Mouse (Mus musculus): ENCODE measurements around the gene Olfr798.

Gene Olfr798

GRCm38 (mm10) chr10:129627834-129628233, at the start of gene Olfr798:
Gene Olfr798 (minus strand): TSS chr10:129627934.
- DNase-seq, result no peak

- no peak for DNase-seq
Measured at GRCm38 (mm10) chr10:129673765-129674164, 46.0 kb upstream of the Olfr798 start, which contains the start of gene Olfr801. Gene Olfr801 (minus strand): TSS chr10:129673865.

- no peak for DNase-seq
Measured at GRCm38 (mm10) chr10:129657394-129657793, 29.7 kb upstream of the Olfr798 start, which contains the start of gene Olfr800. Gene Olfr800 (plus strand): TSS chr10:129657694.

GRCm38 (mm10) chr10:129651763-129652162, 24.0 kb upstream of the Olfr798 start:
- DNase-seq, result no peak

GRCm38 (mm10) chr10:129637184-129637583, 9.4 kb upstream of the Olfr798 start, which contains the start of gene Olfr799:
Gene Olfr799 (plus strand): TSS chr10:129637484.
- DNase-seq, result no peak

GRCm38 (mm10) chr10:129623251-129623650, 4.5 kb downstream of the Olfr798 start:
- DNase-seq, result no peak

GRCm38 (mm10) chr10:129621724-129622123, 6.0 kb downstream of the Olfr798 start:
- no peak for DNase-seq

- no peak for DNase-seq
Measured at GRCm38 (mm10) chr10:129612470-129612869, 15.3 kb downstream of the Olfr798 start, which contains the start of gene Olfr796. Gene Olfr796 (minus strand): TSS chr10:129612570.

- DNase-seq, result no peak
Measured at GRCm38 (mm10) chr10:129577066-129577465, 50.7 kb downstream of the Olfr798 start.
